Mouse (Mus musculus) myocyte (in vitro differentiated cells): ENCODE results near the gene 3110040N11Rik. TPM values are rescaled to one million over a fixed set of nuclear protein-coding genes. Genes with fewer than 3 reads are reported as not detected.

Experiments used
- H3K27me3 ChIP-seq: one replicate; pipeline ENCODE4 v1.6.1; 2011; ENCODE audit not compliant: control insufficient read depth, insufficient read depth, insufficient read length
- H3K36me3 ChIP-seq: one replicate; pipeline ENCODE4 v1.6.1; 2011; ENCODE audit not compliant: control insufficient read depth, insufficient read depth
- H3K4me2 ChIP-seq: one replicate; pipeline ENCODE4 v1.6.1; 2011; ENCODE audit warnings: low read depth, control low read depth
- H3K4me3 ChIP-seq: one replicate; pipeline ENCODE4 v1.5.1; 2011; ENCODE audit warnings: mild to moderate bottlenecking, control low read depth, moderate library complexity
- H3K79me2 ChIP-seq: one replicate; pipeline ENCODE4 v1.6.1; 2011; ENCODE audit not compliant: control insufficient read depth, insufficient read depth
- H3ac ChIP-seq: one replicate; pipeline ENCODE4 v1.6.1; 2011; ENCODE audit not compliant: control insufficient read depth, insufficient read length
- CEBPB ChIP-seq: IDR thresholded peaks from 2 replicates; pipeline ENCODE4 v1.6.1; 2011; ENCODE audit warnings: mild to moderate bottlenecking, moderate library complexity; ENCODE audit not compliant: poor library complexity, insufficient read depth, severe bottlenecking
- E2F4 ChIP-seq: IDR thresholded peaks from one replicate; pipeline ENCODE4 v1.6.1; 2011; ENCODE audit warnings: mild to moderate bottlenecking, control low read depth, moderate library complexity; ENCODE audit not compliant: insufficient read depth
- MAX ChIP-seq: IDR thresholded peaks from one replicate; pipeline ENCODE4 v1.6.1; 2011; ENCODE audit warnings: low read depth, mild to moderate bottlenecking, control low read depth
- MYOD1 ChIP-seq, 3 experiments: IDR thresholded peaks; one replicate each; pipeline ENCODE4 v1.6.1; 2011; ENCODE audit warnings: control low read depth in 2 of 3, low read depth in 2 of 3, mild to moderate bottlenecking in 2 of 3, moderate library complexity in 1 of 3; ENCODE audit not compliant: insufficient read length in 2 of 3, control insufficient read depth in 1 of 3
- MYOG ChIP-seq, 3 experiments: IDR thresholded peaks; one replicate each; pipeline ENCODE4 v1.6.1; 2011; ENCODE audit warnings: control low read depth in 2 of 3, low read depth in 2 of 3, mild to moderate bottlenecking in 2 of 3; ENCODE audit not compliant: insufficient read length in 2 of 3, control insufficient read depth in 1 of 3, insufficient read depth in 1 of 3
- POLR2A ChIP-seq: IDR thresholded peaks from one replicate; pipeline ENCODE4 v1.6.1; 2011; ENCODE audit warnings: low read depth, mild to moderate bottlenecking, control low read depth, moderate library complexity; ENCODE audit not compliant: insufficient read length
- POLR2AphosphoS2 ChIP-seq: IDR thresholded peaks from one replicate; pipeline ENCODE4 v1.6.1; 2011; ENCODE audit warnings: low read depth, control low read depth; ENCODE audit not compliant: insufficient read length
- REST ChIP-seq: IDR thresholded peaks from one replicate; pipeline ENCODE4 v1.6.1; 2011; ENCODE audit warnings: mild to moderate bottlenecking, control low read depth, moderate library complexity; ENCODE audit not compliant: insufficient read depth, insufficient read length
- SRF ChIP-seq: IDR thresholded peaks from one replicate; pipeline ENCODE4 v1.6.1; 2011; ENCODE audit warnings: low read depth; ENCODE audit not compliant: control insufficient read depth, insufficient read length
- TCF12 ChIP-seq: IDR thresholded peaks from one replicate; pipeline ENCODE4 v1.6.1; 2011; ENCODE audit warnings: mild to moderate bottlenecking, control low read depth; ENCODE audit not compliant: poor library complexity, insufficient read depth, severe bottlenecking
- TCF3 ChIP-seq: IDR thresholded peaks from one replicate; pipeline ENCODE4 v1.6.1; 2011; ENCODE audit warnings: low read depth, control low read depth; ENCODE audit not compliant: insufficient read length
- USF1 ChIP-seq: IDR thresholded peaks from one replicate; pipeline ENCODE4 v1.6.1; 2011; ENCODE audit warnings: low read depth, mild to moderate bottlenecking, control low read depth, moderate library complexity
- polyA plus RNA-seq: library from polyadenylated mRNA; unstranded; fragments of >200 nt; fragmentation: generic; extraction: Trizol; gene quantifications from one replicate; pipeline ENCODE4 v1.2.1, GENCODE M21; 2012; ENCODE audit warnings: missing spikeins

The 3110040N11Rik gene
- polyA plus RNA-seq, 1 experiment, result 28.6 TPM

- Histone ChIP-seq H3K4me2 (peak within 1 kb of the TSS; percentile 80), H3K4me3 (peak within 1 kb of the TSS; percentile 82), H3K27me3 (no peaks in the 10 kb centered on the region), H3K36me3 (no peaks in the 10 kb centered on the region), H3K79me2 (peaks cover 42% of the 10 kb centered on the region), H3ac (peak within 1 kb of the TSS; percentile 21)
- TF ChIP-seq MYOG (IDR thresholded peaks at IDR 0.05; ENCODE audit: control insufficient read depth in 1 of 3, insufficient read depth in 1 of 3, insufficient read length in 2 of 3, low read depth in 2 of 3) (peak in 1 of 3 experiments; percentile 17), POLR2AphosphoS2 (peak; percentile 57), MAX (no peak), E2F4 (peak; percentile 88), REST (no peak), POLR2A (peak; percentile 65)
These were observed 26.8 kb downstream of the 3110040N11Rik start, which contains the start of gene Ramac for GRCm38 (mm10) chr7:81762180-81763109. TSS of gene Ramac (plus strand) at chr7:81762925.

DNA sequence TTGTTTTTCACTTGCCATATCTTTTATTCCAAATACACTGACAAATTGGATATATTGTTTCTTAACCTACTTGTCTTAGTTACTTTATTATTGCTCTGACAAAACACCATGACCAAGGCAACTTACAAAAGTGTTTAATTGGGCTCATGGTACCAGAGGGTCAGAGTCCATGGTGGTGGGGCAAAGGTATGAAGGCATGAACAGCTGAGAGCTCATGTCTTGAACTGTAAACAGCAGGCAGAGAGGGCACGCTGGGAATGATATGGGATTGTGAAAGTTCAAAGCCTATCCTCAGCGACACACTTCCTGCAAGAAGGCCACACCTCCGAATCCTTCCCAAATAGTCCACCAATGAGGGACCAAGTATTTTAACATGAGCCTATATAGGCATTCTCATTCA is 41.3 kb downstream of the 3110040N11Rik start:
- no peak overlapping the region for H3ac ChIP-seq
- no peaks in the 10 kb centered on the region for H3K79me2 ChIP-seq
- H3K36me3 ChIP-seq, result no peaks in the 10 kb centered on the region
- TF ChIP-seq SRF (no peak), CEBPB (no peak), E2F4 (no peak), MAX (no peak), POLR2AphosphoS2 (no peak), TCF12 (no peak), REST (no peak), USF1 (no peak), POLR2A (no peak), TCF3 (no peak), MYOD1 (IDR thresholded peaks at IDR 0.05; ENCODE audit: control insufficient read depth in 1 of 3, insufficient read length in 2 of 3, low read depth in 2 of 3) (no peak), MYOG (IDR thresholded peaks at IDR 0.05; ENCODE audit: control insufficient read depth in 1 of 3, insufficient read depth in 1 of 3, insufficient read length in 2 of 3, low read depth in 2 of 3) (no peak)
- no peaks in the 10 kb centered on the region for H3K27me3 ChIP-seq
- no peak overlapping the region for H3K4me2 ChIP-seq
- H3K4me3 ChIP-seq, result no peak overlapping the region

GRCm38 (mm10) chr7:81744145-81744544 is 45.1 kb downstream of the 3110040N11Rik start:
- Histone ChIP-seq H3ac (no peak overlapping the region), H3K4me3 (no peak overlapping the region), H3K79me2 (no peaks in the 10 kb centered on the region), H3K36me3 (no peaks in the 10 kb centered on the region), H3K27me3 (no peaks in the 10 kb centered on the region), H3K4me2 (no peak overlapping the region)
- TF ChIP-seq REST, result no peak

- Histone ChIP-seq H3K27me3 (no peaks in the 10 kb centered on the region), H3K36me3 (no peaks in the 10 kb centered on the region), H3ac (no peak overlapping the region), H3K4me2 (no peak overlapping the region), H3K79me2 (no peaks in the 10 kb centered on the region), H3K4me3 (no peak overlapping the region)
- TF ChIP-seq POLR2A (no peak), CEBPB (no peak), USF1 (no peak), TCF3 (no peak), MYOD1 (IDR thresholded peaks at IDR 0.05; ENCODE audit: control insufficient read depth in 1 of 3, insufficient read length in 2 of 3, low read depth in 2 of 3) (no peak), SRF (no peak), E2F4 (no peak), TCF12 (no peak), MAX (no peak), REST (no peak), POLR2AphosphoS2 (no peak), MYOG (IDR thresholded peaks at IDR 0.05; ENCODE audit: control insufficient read depth in 1 of 3, insufficient read depth in 1 of 3, insufficient read length in 2 of 3, low read depth in 2 of 3) (no peak)
These were observed 49.3 kb downstream of the 3110040N11Rik start for GRCm38 (mm10) chr7:81740010-81740409.

DNA sequence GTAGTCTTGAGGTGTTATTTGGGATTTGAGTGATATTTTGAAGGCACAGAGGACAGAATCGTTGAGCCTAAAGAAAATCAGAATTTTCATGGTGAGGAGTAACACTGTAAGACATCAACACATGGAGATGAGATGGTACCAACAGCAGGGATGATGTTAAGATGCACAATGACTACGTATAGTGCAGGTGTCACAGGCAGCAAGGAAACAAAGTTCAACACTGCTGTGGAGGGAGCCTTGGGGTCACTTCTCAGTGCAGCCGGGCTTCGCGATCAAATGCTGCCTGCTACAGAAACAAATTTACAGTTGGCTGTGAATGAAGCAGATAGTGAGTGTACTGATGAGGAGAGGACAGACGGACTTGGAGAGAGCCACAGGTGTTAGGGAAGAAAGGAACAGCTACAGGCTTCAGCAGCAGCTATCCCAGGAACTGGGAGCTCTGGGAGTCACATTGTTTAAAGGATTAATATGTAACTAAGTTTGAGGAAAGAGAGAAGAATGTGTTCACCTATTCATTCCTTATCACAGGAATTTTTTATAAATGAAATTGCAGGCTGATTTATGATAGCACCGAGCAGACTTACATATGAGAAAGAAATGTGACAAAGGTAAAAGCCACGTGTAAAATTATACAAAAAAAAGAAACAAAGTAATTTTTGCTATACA is 50.4 kb downstream of the 3110040N11Rik start:
- Histone ChIP-seq H3K4me2 (no peak overlapping the region), H3K4me3 (no peak overlapping the region), H3ac (no peak overlapping the region), H3K36me3 (no peaks in the 10 kb centered on the region), H3K79me2 (no peaks in the 10 kb centered on the region), H3K27me3 (no peaks in the 10 kb centered on the region)
- TF ChIP-seq USF1 (no peak), MYOD1 (IDR thresholded peaks at IDR 0.05; ENCODE audit: control insufficient read depth in 1 of 3, insufficient read length in 2 of 3, low read depth in 2 of 3) (no peak), REST (no peak), E2F4 (no peak), POLR2AphosphoS2 (no peak), MYOG (IDR thresholded peaks at IDR 0.05; ENCODE audit: control insufficient read depth in 1 of 3, insufficient read depth in 1 of 3, insufficient read length in 2 of 3, low read depth in 2 of 3) (no peak), CEBPB (no peak), TCF3 (no peak), MAX (no peak), TCF12 (no peak), POLR2A (no peak), SRF (no peak)
